Mouse (Mus musculus): Measurements from ENCODE around the gene Ap2a1. TPM values are rescaled to one million over a fixed set of nuclear protein-coding genes. Genes with fewer than 3 reads are reported as not detected.

Ap2a1 gene
- polyA plus RNA-seq, 1 experiment, result 107 TPM

DNA sequence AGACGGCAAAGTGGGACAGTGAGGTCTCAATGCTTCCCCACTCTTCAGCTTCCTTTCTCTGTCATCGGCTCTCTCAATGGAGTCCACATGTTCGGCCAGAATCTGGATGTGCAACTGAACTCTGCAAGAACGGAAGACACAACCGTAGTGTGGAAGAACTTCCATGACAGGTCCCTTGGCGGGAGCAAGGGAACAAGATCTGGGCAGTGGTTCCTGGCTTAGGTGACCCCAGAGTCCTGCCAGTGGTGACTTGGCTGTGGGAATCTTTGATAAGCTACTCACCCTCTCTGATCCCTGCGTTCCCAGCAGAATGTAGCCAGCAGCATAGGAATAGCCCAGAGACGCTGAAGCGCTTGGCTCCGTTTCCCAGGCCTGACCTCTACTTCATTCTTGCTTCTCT is 32.8 kb downstream of the Ap2a1 start:
- H3K9ac ChIP-seq (ENCODE audit: low read depth, poor library complexity, severe bottlenecking), result peak overlapping the region; percentile 88
- TF ChIP-seq POLR2A (IDR thresholded peaks at IDR 0.05; ENCODE audit: insufficient read depth, low read length), result no peak
- no peak for TF ChIP-seq CTCF (IDR thresholded peaks at IDR 0.05; ENCODE audit: low read depth, low read length)
- TF ChIP-seq EP300 (IDR thresholded peaks at IDR 0.05; ENCODE audit: insufficient read depth, low read depth, low read length), result no peak
- H3K27me3 ChIP-seq (ENCODE audit: control insufficient read depth, insufficient read depth, low read length, poor library complexity, severe bottlenecking), result no peaks in the 10 kb centered on the region
- no peaks in the 10 kb centered on the region for H3K9me3 ChIP-seq (replicated peaks; ENCODE audit: control insufficient read depth, insufficient read depth, low read length, poor library complexity, severe bottlenecking)
- peak overlapping the region; percentile 28; the same call in 1 of the 2 replicates for H3K27ac ChIP-seq (ENCODE audit: insufficient read depth, low read length)
- peak overlapping the region; percentile 80 for H3K4me3 ChIP-seq (ENCODE audit: low read depth, low read length)
- H3K36me3 ChIP-seq (ENCODE audit: control insufficient read depth, insufficient read depth, low read length, poor library complexity, severe bottlenecking), result no peaks in the 10 kb centered on the region
- H3K4me1 ChIP-seq (ENCODE audit: control insufficient read depth, insufficient read depth, low read length), result peaks cover 1% of the 10 kb centered on the region

DNA sequence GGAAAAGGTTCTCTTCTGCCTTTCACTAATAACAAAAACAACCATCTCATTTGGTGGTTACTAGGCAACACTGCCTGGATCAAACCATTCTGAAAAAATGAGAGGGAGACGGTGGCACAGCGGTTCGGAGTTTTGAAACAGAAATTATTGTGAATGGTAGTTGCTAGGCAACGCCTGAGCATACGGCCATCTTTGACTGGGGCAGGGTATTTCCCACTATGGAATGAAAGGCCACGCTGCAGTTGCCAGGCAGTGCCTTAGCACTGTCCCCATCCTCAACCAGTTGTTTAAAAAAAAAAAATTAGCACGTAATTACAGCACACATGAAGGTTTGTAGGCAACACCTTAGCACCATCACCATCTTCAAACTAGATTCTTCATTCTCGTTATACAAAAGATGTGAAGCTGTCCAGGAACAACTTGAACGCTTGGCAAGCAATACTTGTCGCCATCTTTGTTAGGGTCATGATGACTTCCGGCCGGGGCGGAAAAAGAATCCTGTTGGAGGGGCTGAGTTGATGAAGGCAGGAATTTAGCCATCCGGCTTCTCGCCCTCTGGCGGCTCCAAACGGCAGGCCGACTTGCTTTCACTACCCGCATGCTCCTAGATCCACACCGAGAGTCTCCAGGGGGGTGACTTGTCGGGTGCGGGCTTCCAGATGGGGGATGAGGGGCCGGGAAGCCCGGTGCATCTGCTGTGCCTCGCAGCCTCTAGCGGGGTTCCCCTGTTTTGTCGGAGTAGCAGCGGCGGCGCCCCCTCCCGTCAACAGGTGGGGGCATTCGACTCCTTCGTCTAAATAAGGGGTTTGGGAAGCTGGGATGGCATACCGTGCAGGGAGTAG is 33.5 kb downstream of the Ap2a1 start, which contains the start of gene Fuz:
Gene Fuz, plus strand, starts transcription at position 487 of the 842 bp plus-strand sequence.
- Histone ChIP-seq H3K36me3 (ENCODE audit: control insufficient read depth, insufficient read depth, low read length, poor library complexity, severe bottlenecking) (no peaks in the 10 kb centered on the region), H3K27ac (ENCODE audit: insufficient read depth, low read length) (peak within 1 kb of the TSS; percentile 52), H3K9me3 (replicated peaks; ENCODE audit: control insufficient read depth, insufficient read depth, low read length, poor library complexity, severe bottlenecking) (no peaks in the 10 kb centered on the region), H3K9ac (ENCODE audit: low read depth, poor library complexity, severe bottlenecking) (peak within 1 kb of the TSS; percentile 88), H3K4me3 (ENCODE audit: low read depth, low read length) (peak within 1 kb of the TSS; percentile 80), H3K4me1 (ENCODE audit: control insufficient read depth, insufficient read depth, low read length) (peaks cover 3% of the 10 kb centered on the region), H3K27me3 (ENCODE audit: control insufficient read depth, insufficient read depth, low read length, poor library complexity, severe bottlenecking) (no peaks in the 10 kb centered on the region)
- TF ChIP-seq CTCF (IDR thresholded peaks at IDR 0.05; ENCODE audit: low read depth, low read length) (peak; percentile 30), EP300 (IDR thresholded peaks at IDR 0.05; ENCODE audit: insufficient read depth, low read depth, low read length) (no peak)

DNA sequence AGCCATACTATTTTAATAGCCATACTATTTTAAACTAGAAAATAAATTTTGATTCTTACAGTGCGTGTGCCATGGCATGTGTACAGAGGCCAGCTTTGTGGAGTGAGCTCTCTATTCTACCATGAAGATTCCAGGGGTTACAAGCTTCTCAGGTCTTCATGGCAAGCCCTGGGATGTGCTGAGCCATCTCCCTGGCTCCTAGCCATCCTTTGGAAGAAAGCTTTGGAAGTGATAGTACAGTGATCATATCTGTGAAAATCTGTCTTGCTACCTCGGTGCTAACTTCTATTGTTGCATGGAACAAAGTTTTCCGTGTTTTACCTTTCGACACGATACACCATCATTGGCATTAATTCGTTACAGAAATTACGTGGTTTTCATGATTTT is 34.1 kb downstream of the Ap2a1 start:
- Histone ChIP-seq H3K27me3 (ENCODE audit: control insufficient read depth, insufficient read depth, low read length, poor library complexity, severe bottlenecking) (no peaks in the 10 kb centered on the region), H3K9ac (ENCODE audit: low read depth, poor library complexity, severe bottlenecking) (no peak overlapping the region), H3K4me3 (ENCODE audit: low read depth, low read length) (no peak overlapping the region), H3K27ac (ENCODE audit: insufficient read depth, low read length) (no peak overlapping the region), H3K36me3 (ENCODE audit: control insufficient read depth, insufficient read depth, low read length, poor library complexity, severe bottlenecking) (no peaks in the 10 kb centered on the region), H3K9me3 (replicated peaks; ENCODE audit: control insufficient read depth, insufficient read depth, low read length, poor library complexity, severe bottlenecking) (no peaks in the 10 kb centered on the region), H3K4me1 (ENCODE audit: control insufficient read depth, insufficient read depth, low read length) (peaks cover 3% of the 10 kb centered on the region)
- TF ChIP-seq CTCF (IDR thresholded peaks at IDR 0.05; ENCODE audit: low read depth, low read length) (no peak), POLR2A (IDR thresholded peaks at IDR 0.05; ENCODE audit: insufficient read depth, low read length) (no peak), EP300 (IDR thresholded peaks at IDR 0.05; ENCODE audit: insufficient read depth, low read depth, low read length) (no peak)

DNA sequence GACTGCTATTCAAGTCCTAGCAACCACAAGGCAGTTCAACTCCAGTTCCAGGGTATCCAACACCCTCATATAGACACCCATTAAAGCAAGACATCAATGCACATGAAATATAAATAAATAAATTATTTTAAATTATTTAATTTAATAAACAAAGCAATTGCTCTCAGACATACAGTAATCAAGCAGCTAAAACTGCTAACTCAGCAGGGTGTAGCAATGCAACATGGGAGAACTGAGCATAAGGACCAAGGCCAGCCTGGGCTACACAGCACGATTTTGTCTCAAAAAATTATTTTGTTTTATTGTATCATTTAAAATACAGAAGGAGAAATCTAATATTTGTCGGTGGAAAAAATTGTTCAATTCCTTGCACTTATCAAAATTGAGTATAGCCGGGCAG is 35.1 kb downstream of the Ap2a1 start:
- Histone ChIP-seq H3K9ac (ENCODE audit: low read depth, poor library complexity, severe bottlenecking) (no peak overlapping the region), H3K27me3 (ENCODE audit: control insufficient read depth, insufficient read depth, low read length, poor library complexity, severe bottlenecking) (no peaks in the 10 kb centered on the region), H3K4me3 (ENCODE audit: low read depth, low read length) (no peak overlapping the region), H3K4me1 (ENCODE audit: control insufficient read depth, insufficient read depth, low read length) (peaks cover 3% of the 10 kb centered on the region), H3K27ac (ENCODE audit: insufficient read depth, low read length) (no peak overlapping the region), H3K36me3 (ENCODE audit: control insufficient read depth, insufficient read depth, low read length, poor library complexity, severe bottlenecking) (peaks cover 3% of the 10 kb centered on the region; the same call in 1 of the 2 replicates), H3K9me3 (replicated peaks; ENCODE audit: control insufficient read depth, insufficient read depth, low read length, poor library complexity, severe bottlenecking) (no peaks in the 10 kb centered on the region)
- TF ChIP-seq EP300 (IDR thresholded peaks at IDR 0.05; ENCODE audit: insufficient read depth, low read depth, low read length) (no peak), POLR2A (IDR thresholded peaks at IDR 0.05; ENCODE audit: insufficient read depth, low read length) (no peak), CTCF (IDR thresholded peaks at IDR 0.05; ENCODE audit: low read depth, low read length) (no peak)

DNA sequence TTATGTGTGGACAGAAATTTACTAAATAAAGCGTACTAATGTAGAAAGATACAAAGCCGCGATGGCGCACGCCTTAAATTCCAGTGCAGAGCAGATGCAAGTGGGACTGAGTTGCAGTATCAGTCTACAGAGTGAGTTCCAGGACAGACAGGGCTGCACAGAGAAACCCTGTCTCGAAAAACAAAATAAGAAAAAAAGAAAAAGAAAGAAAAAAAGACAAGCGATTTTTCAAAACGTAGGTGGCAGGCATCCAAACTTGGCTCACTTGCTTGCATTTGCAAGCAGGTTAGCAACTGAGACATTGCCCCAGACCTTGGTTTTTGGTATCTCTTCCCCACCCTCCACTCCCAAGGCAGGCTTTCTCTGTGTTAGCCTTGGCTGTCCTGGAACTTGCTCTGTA is 36.1 kb downstream of the Ap2a1 start:
- Histone ChIP-seq H3K27ac (ENCODE audit: insufficient read depth, low read length) (no peak overlapping the region), H3K27me3 (ENCODE audit: control insufficient read depth, insufficient read depth, low read length, poor library complexity, severe bottlenecking) (no peaks in the 10 kb centered on the region), H3K36me3 (ENCODE audit: control insufficient read depth, insufficient read depth, low read length, poor library complexity, severe bottlenecking) (peaks cover 10% of the 10 kb centered on the region), H3K4me3 (ENCODE audit: low read depth, low read length) (no peak overlapping the region), H3K9ac (ENCODE audit: low read depth, poor library complexity, severe bottlenecking) (no peak overlapping the region), H3K4me1 (ENCODE audit: control insufficient read depth, insufficient read depth, low read length) (peaks cover 3% of the 10 kb centered on the region), H3K9me3 (replicated peaks; ENCODE audit: control insufficient read depth, insufficient read depth, low read length, poor library complexity, severe bottlenecking) (no peaks in the 10 kb centered on the region)
- TF ChIP-seq EP300 (IDR thresholded peaks at IDR 0.05; ENCODE audit: insufficient read depth, low read depth, low read length) (no peak), CTCF (IDR thresholded peaks at IDR 0.05; ENCODE audit: low read depth, low read length) (no peak), POLR2A (IDR thresholded peaks at IDR 0.05; ENCODE audit: insufficient read depth, low read length) (no peak)

DNA sequence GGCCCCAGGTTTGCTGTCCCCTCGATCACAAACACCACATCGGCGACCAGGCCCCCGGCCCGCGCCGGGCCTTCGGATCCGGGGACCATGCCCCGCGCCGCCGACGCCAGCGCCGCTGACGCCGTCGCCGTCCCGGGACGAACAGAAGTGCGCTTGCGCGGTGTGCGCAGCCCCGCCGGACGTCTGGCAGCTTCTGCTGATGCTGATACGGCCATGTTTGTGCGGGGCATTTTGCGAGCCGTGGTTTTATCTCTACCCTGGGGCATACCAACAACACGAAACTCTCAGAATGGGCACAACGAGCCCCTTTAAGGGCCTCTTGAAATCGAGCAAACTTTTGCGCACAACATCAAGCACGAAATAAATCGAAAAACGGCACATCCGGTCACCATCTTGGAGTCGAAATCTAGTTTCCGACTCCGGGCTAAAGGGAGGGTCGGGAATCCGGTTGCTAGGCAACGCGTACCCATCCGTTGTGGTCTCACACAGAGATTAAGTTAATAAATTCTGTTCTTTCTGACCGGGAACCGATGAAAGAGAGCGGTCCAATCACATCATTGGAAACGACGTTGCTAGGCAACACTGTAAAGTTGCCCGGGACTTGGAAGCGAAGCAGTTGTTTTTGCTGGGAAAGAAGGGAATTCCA is 36.9 kb downstream of the Ap2a1 start, which contains the start of gene Med25:
Gene Med25, minus strand, starts transcription at position 437 of the 646 bp plus-strand sequence.
- Histone ChIP-seq H3K27ac (ENCODE audit: insufficient read depth, low read length) (peak within 1 kb of the TSS; percentile 84), H3K4me3 (ENCODE audit: low read depth, low read length) (peak within 1 kb of the TSS; percentile 94), H3K9ac (ENCODE audit: low read depth, poor library complexity, severe bottlenecking) (peak within 1 kb of the TSS; percentile 82), H3K27me3 (ENCODE audit: control insufficient read depth, insufficient read depth, low read length, poor library complexity, severe bottlenecking) (no peaks in the 10 kb centered on the region), H3K36me3 (ENCODE audit: control insufficient read depth, insufficient read depth, low read length, poor library complexity, severe bottlenecking) (peaks cover 10% of the 10 kb centered on the region), H3K9me3 (replicated peaks; ENCODE audit: control insufficient read depth, insufficient read depth, low read length, poor library complexity, severe bottlenecking) (no peaks in the 10 kb centered on the region), H3K4me1 (ENCODE audit: control insufficient read depth, insufficient read depth, low read length) (peaks cover 3% of the 10 kb centered on the region)
- TF ChIP-seq POLR2A (IDR thresholded peaks at IDR 0.05; ENCODE audit: insufficient read depth, low read length) (peak; percentile 55), EP300 (IDR thresholded peaks at IDR 0.05; ENCODE audit: insufficient read depth, low read depth, low read length) (0 out of 2 replicates have a peak, but pooled peaks have one; percentile 13), CTCF (IDR thresholded peaks at IDR 0.05; ENCODE audit: low read depth, low read length) (no peak)
